Mouse (Mus musculus) small intestine, adult 2 months (tissue): ENCODE data around the gene Tex48.

Experiments used
- CTCF ChIP-seq: fragments of 200-500 bp; IDR thresholded peaks from 2 replicates; pipeline ENCODE4 v1.5.1; 2012; ENCODE audit warnings: low read depth, mild to moderate bottlenecking, control low read depth, inconsistent platforms, low read length, moderate library complexity, mixed read lengths; ENCODE audit not compliant: insufficient replicate concordance, insufficient read length; ENCODE audit errors: extremely low read depth
- POLR2A ChIP-seq: fragments of 200-500 bp; IDR thresholded peaks from 2 replicates; pipeline ENCODE4 v1.6.1; 2012; ENCODE audit warnings: low read depth, mild to moderate bottlenecking, control low read depth, inconsistent platforms, low read length, moderate library complexity

DNA sequence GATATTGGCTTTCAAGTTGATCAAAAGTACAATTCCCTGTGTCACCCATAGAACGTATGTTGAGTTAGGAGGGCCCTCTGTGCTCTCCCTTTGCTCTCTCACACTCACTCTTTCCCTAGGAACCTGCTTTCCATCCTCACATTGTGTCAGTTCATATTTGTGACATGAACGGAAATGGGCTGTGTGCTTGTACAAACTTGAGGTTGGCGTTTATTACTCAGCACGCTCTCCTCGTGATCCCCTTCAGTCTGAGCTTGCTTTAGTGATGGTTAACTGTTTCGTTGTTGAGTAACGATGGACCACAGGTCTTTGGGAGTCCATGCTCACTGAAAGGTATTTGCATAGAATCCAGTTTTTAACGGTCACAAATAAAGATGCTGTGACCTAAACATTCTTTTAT, 4.9 kb upstream of the Tex48 start:
- TF ChIP-seq CTCF (no peak), POLR2A (no peak)
